In genomic region chr19:42016251-42016650, GRCm38 (mm10) we compare ENCODE assay signal across 10 mouse cellular contexts. TPM values are rescaled to one million over a fixed set of nuclear protein-coding genes. Genes with fewer than 3 reads are reported as not detected.
A peak's percentile ranks its signal among the peaks of the same experiment; 100 is the strongest.
DNase-seq lines count a peak whose midpoint lies in the region; ATAC-seq and TF ChIP-seq lines count a peak whose summit lies in the region.
"Had no signal": no experiment of that assay in that cellular context is flagged by ENCODE, and none has a peak within 500 bp of the region (broad histone marks: within the 10 kb centered on the region; RNA-seq: fewer than 3 reads in every experiment).

No protein-coding gene starts in this region.

- H3K4me1 ChIP-seq in heart, embryonic 16.5 days (ENCODE audit: control insufficient read depth, insufficient read depth, low read length) = peaks cover 17% of the 10 kb centered on the region
- H3K4me1 ChIP-seq in heart, embryonic 10.5 days = peaks cover 42% of the 10 kb centered on the region
- peaks cover 30% of the 10 kb centered on the region for H3K4me1 ChIP-seq in lung, embryonic 15.5 days
- peaks cover 58% of the 10 kb centered on the region for H3K4me1 ChIP-seq in embryonic facial prominence, embryonic 15.5 days
- H3K4me1 ChIP-seq in stomach, postnatal 0 days (replicated peaks; ENCODE audit: control insufficient read depth, insufficient read depth) = peaks cover 12% of the 10 kb centered on the region

- TF ChIP-seq EP300 in stomach, postnatal 0 days (optimal IDR thresholded peaks at IDR 0.05) = no peak

- no peaks in the 10 kb centered on the region for H3K36me3 ChIP-seq in heart, embryonic 16.5 days (ENCODE audit: control insufficient read depth, insufficient read depth)
- peaks cover 2% of the 10 kb centered on the region; the same call in 1 of the 2 replicates for H3K36me3 ChIP-seq in heart, embryonic 10.5 days
- no peaks in the 10 kb centered on the region for H3K36me3 ChIP-seq in lung, embryonic 15.5 days
- no peaks in the 10 kb centered on the region for H3K36me3 ChIP-seq in embryonic facial prominence, embryonic 15.5 days
- no peaks in the 10 kb centered on the region for H3K36me3 ChIP-seq in stomach, postnatal 0 days (ENCODE audit: control insufficient read depth, insufficient read depth, low read length)

- no peaks in the 10 kb centered on the region for H3K27me3 ChIP-seq in heart, embryonic 16.5 days (ENCODE audit: control insufficient read depth, insufficient read depth, low read length)
- no peaks in the 10 kb centered on the region for H3K27me3 ChIP-seq in heart, embryonic 10.5 days (ENCODE audit: insufficient read depth, poor library complexity, severe bottlenecking)
- H3K27me3 ChIP-seq in lung, embryonic 15.5 days = no peaks in the 10 kb centered on the region
- no peaks in the 10 kb centered on the region for H3K27me3 ChIP-seq in embryonic facial prominence, embryonic 15.5 days
- no peaks in the 10 kb centered on the region for H3K27me3 ChIP-seq in stomach, postnatal 0 days (ENCODE audit: control insufficient read depth, insufficient read depth, low read length)
- H3K27me3 ChIP-seq: CH12.LX had no signal

- no peak for DNase-seq in heart, embryonic 10.5 days (ENCODE audit: low spot score)
- DNase-seq in lung, postnatal 14 days = no peak
- no peak for DNase-seq in stomach, postnatal 0 days (ENCODE audit: low spot score)
- no peak for DNase-seq in thymus, postnatal 4 days
- DNase-seq: cerebellum, adult 8-10 months; lung, postnatal 36 days had no signal

- peak overlapping the region; percentile 85 for H3K27ac ChIP-seq in heart, embryonic 16.5 days (ENCODE audit: low read length)
- H3K27ac ChIP-seq in heart, embryonic 10.5 days = no peak overlapping the region
- peak overlapping the region; percentile 65; the same call in 1 of the 2 replicates for H3K27ac ChIP-seq in lung, embryonic 15.5 days
- H3K27ac ChIP-seq in embryonic facial prominence, embryonic 15.5 days (replicated peaks) = peak overlapping the region; percentile 93
- H3K27ac ChIP-seq in stomach, postnatal 0 days (replicated peaks) = peak overlapping the region; percentile 89

- no peak overlapping the region for H3K4me2 ChIP-seq in heart, embryonic 16.5 days (ENCODE audit: low read depth, low read length)
- H3K4me2 ChIP-seq in lung, embryonic 15.5 days = no peak overlapping the region
- H3K4me2 ChIP-seq in embryonic facial prominence, embryonic 15.5 days (replicated peaks) = no peak overlapping the region
- H3K4me2 ChIP-seq in stomach, postnatal 0 days (replicated peaks; ENCODE audit: low read depth) = no peak overlapping the region

- WGBS in heart, embryonic 16.5 days = 72% methylated on average over 4 of the region's 4 CpGs
- 75% methylated on average over 4 of the region's 4 CpGs for WGBS in heart, embryonic 10.5 days
- WGBS in lung, embryonic 15.5 days = 77% methylated on average over 4 of the region's 4 CpGs
- WGBS in embryonic facial prominence, embryonic 15.5 days = 55% methylated on average over 4 of the region's 4 CpGs
- WGBS in stomach, postnatal 0 days = 68% methylated on average over 4 of the region's 4 CpGs

- no peak overlapping the region for H3K9ac ChIP-seq in heart, embryonic 16.5 days (ENCODE audit: low read length)
- no peak overlapping the region for H3K9ac ChIP-seq in lung, embryonic 15.5 days
- H3K9ac ChIP-seq in embryonic facial prominence, embryonic 15.5 days = no peak overlapping the region
- no peak overlapping the region for H3K9ac ChIP-seq in stomach, postnatal 0 days (ENCODE audit: low read length)

- ATAC-seq in heart, embryonic 16.5 days (replicated peaks; ENCODE audit: extremely low read depth, insufficient read depth, low FRiP score) = no peak
- no peak for ATAC-seq in lung, embryonic 15.5 days (ENCODE audit: borderline replicate concordance, extremely low read depth, low FRiP score, low TSS enrichment)
- no peak for ATAC-seq in embryonic facial prominence, embryonic 15.5 days (ENCODE audit: insufficient number of reproducible peaks, low FRiP score, low TSS enrichment, low read depth)
- no peak for ATAC-seq in stomach, postnatal 0 days (ENCODE audit: low FRiP score, low TSS enrichment)

- no peak overlapping the region for H3K4me3 ChIP-seq in heart, embryonic 16.5 days (ENCODE audit: low read length)
- H3K4me3 ChIP-seq in heart, embryonic 10.5 days = no peak overlapping the region
- H3K4me3 ChIP-seq in lung, embryonic 15.5 days = no peak overlapping the region
- H3K4me3 ChIP-seq in embryonic facial prominence, embryonic 15.5 days (replicated peaks) = no peak overlapping the region
- H3K4me3 ChIP-seq in stomach, postnatal 0 days (ENCODE audit: low read depth, low read length) = no peak overlapping the region

- H3K9me3 ChIP-seq in heart, embryonic 16.5 days (replicated peaks; ENCODE audit: control insufficient read depth, low read length) = no peaks in the 10 kb centered on the region
- H3K9me3 ChIP-seq in heart, embryonic 10.5 days = no peaks in the 10 kb centered on the region
- no peaks in the 10 kb centered on the region for H3K9me3 ChIP-seq in lung, embryonic 15.5 days
- no peaks in the 10 kb centered on the region for H3K9me3 ChIP-seq in embryonic facial prominence, embryonic 15.5 days (replicated peaks)
- H3K9me3 ChIP-seq in stomach, postnatal 0 days (ENCODE audit: control insufficient read depth, low read length) = no peaks in the 10 kb centered on the region

- no peak for TF ChIP-seq CTCF in stomach, postnatal 0 days (IDR thresholded peaks at IDR 0.05; ENCODE audit: low read depth)

RNA-seq across cellular contexts. Expression of gene Ankrd2, which starts 19.5 kb away (rescaled TPM):
- not detected in 2 replicates for polyA plus RNA-seq in heart, embryonic 16.5 days (2015; fragmentation: Nextera tagmentation; extraction: Ambion mirVana)
- not detected in 2 replicates for polyA plus RNA-seq in heart, embryonic 10.5 days (2016; fragmentation: Nextera tagmentation; extraction: Ambion mirVana)
- polyA plus RNA-seq in lung, embryonic 15.5 days (2015; fragmentation: Nextera tagmentation; extraction: Ambion mirVana) = 0.31 and 0.58 TPM in 2 replicates
- 1.6 and 1.9 TPM in 2 replicates for polyA plus RNA-seq in embryonic facial prominence, embryonic 15.5 days (2015; fragmentation: Nextera tagmentation; extraction: Ambion mirVana)
- 0.11 and 0.12 TPM in 2 replicates for polyA plus RNA-seq in stomach, postnatal 0 days (2015; fragmentation: Nextera tagmentation; extraction: Ambion mirVana)

RNA-seq across cellular contexts. Expression of gene Hoga1, which starts 29.2 kb away (rescaled TPM):
- polyA plus RNA-seq in heart, embryonic 16.5 days (2015; fragmentation: Nextera tagmentation; extraction: Ambion mirVana) = 0.49 and 0.67 TPM in 2 replicates
- 0.85 and 1.6 TPM in 2 replicates for polyA plus RNA-seq in heart, embryonic 10.5 days (2016; fragmentation: Nextera tagmentation; extraction: Ambion mirVana)
- polyA plus RNA-seq in lung, embryonic 15.5 days (2015; fragmentation: Nextera tagmentation; extraction: Ambion mirVana) = 1.0 and 1.5 TPM in 2 replicates
- polyA plus RNA-seq in embryonic facial prominence, embryonic 15.5 days (2015; fragmentation: Nextera tagmentation; extraction: Ambion mirVana) = 1.7 TPM in 2 replicates
- polyA plus RNA-seq in stomach, postnatal 0 days (2015; fragmentation: Nextera tagmentation; extraction: Ambion mirVana) = 1.6 and 1.8 TPM in 2 replicates

RNA-seq across cellular contexts. Expression of gene Ubtd1, which starts 34.7 kb away (rescaled TPM):
- 17.1 and 18.5 TPM in 2 replicates for polyA plus RNA-seq in heart, embryonic 16.5 days (2015; fragmentation: Nextera tagmentation; extraction: Ambion mirVana)
- polyA plus RNA-seq in heart, embryonic 10.5 days (2016; fragmentation: Nextera tagmentation; extraction: Ambion mirVana) = 12.4 and 14.0 TPM in 2 replicates
- polyA plus RNA-seq in lung, embryonic 15.5 days (2015; fragmentation: Nextera tagmentation; extraction: Ambion mirVana) = 17.2 and 17.5 TPM in 2 replicates
- 33.2 and 34.2 TPM in 2 replicates for polyA plus RNA-seq in embryonic facial prominence, embryonic 15.5 days (2015; fragmentation: Nextera tagmentation; extraction: Ambion mirVana)
- polyA plus RNA-seq in stomach, postnatal 0 days (2015; fragmentation: Nextera tagmentation; extraction: Ambion mirVana) = 21.3 and 23.5 TPM in 2 replicates

RNA-seq across cellular contexts. Expression of gene Mms19, which starts 35.3 kb away (rescaled TPM):
- polyA plus RNA-seq in heart, embryonic 16.5 days (2015; fragmentation: Nextera tagmentation; extraction: Ambion mirVana) = 20.7 and 24.5 TPM in 2 replicates
- 25.4 and 27.0 TPM in 2 replicates for polyA plus RNA-seq in heart, embryonic 10.5 days (2016; fragmentation: Nextera tagmentation; extraction: Ambion mirVana)
- polyA plus RNA-seq in lung, embryonic 15.5 days (2015; fragmentation: Nextera tagmentation; extraction: Ambion mirVana) = 29.7 and 35.3 TPM in 2 replicates
- polyA plus RNA-seq in embryonic facial prominence, embryonic 15.5 days (2015; fragmentation: Nextera tagmentation; extraction: Ambion mirVana) = 35.2 and 42.0 TPM in 2 replicates
- polyA plus RNA-seq in stomach, postnatal 0 days (2015; fragmentation: Nextera tagmentation; extraction: Ambion mirVana) = 10.2 and 11.7 TPM in 2 replicates

RNA-seq across cellular contexts. Expression of gene 4933411K16Rik, which starts 35.8 kb away (rescaled TPM):
- polyA plus RNA-seq in heart, embryonic 16.5 days (2015; fragmentation: Nextera tagmentation; extraction: Ambion mirVana) = not detected in 2 replicates
- 0.15 TPM in 1 of 2 replicates, not detected in the other for polyA plus RNA-seq in heart, embryonic 10.5 days (2016; fragmentation: Nextera tagmentation; extraction: Ambion mirVana)
- polyA plus RNA-seq in lung, embryonic 15.5 days (2015; fragmentation: Nextera tagmentation; extraction: Ambion mirVana) = not detected in 2 replicates
- 0.16 TPM in 1 of 2 replicates, not detected in the other for polyA plus RNA-seq in embryonic facial prominence, embryonic 15.5 days (2015; fragmentation: Nextera tagmentation; extraction: Ambion mirVana)
- not detected in 2 replicates for polyA plus RNA-seq in stomach, postnatal 0 days (2015; fragmentation: Nextera tagmentation; extraction: Ambion mirVana)
